Mouse (Mus musculus) MEL (cell line): ENCODE measurements around the gene Txndc17. TPM values are rescaled to one million over a fixed set of nuclear protein-coding genes. Genes with fewer than 3 reads are reported as not detected.

Source experiments
- DNase-seq: peaks from one replicate; pipeline ENCODE4 v3.0.0; 2011; ENCODE audit warnings: low read depth, low spot score
- H3K27ac ChIP-seq: 2 replicates; pipeline ENCODE4 v1.5.1; 2012; ENCODE audit warnings: low read depth, mild to moderate bottlenecking, control low read depth, low read length, moderate library complexity; ENCODE audit not compliant: control insufficient read depth
- H3K27me3 ChIP-seq, 2 experiments: fragments of 150-350 bp in 1 of 2; sonication (generic) in 1 of 2; 2 replicates each; pipeline ENCODE4 v1.6.1; 2012; ENCODE audit warnings: low read length in 2 of 2, mild to moderate bottlenecking in 2 of 2, improper control_type of control experiment in 1 of 2, moderate library complexity in 1 of 2; ENCODE audit not compliant: insufficient read depth in 2 of 2, control insufficient read depth in 1 of 2
- H3K36me3 ChIP-seq, 2 experiments: 2 replicates each; pipeline ENCODE4 v1.6.1; 2012 to 2014; ENCODE audit warnings: low read length in 2 of 2, improper control_type of control experiment in 1 of 2, inconsistent platforms in 1 of 2, mild to moderate bottlenecking in 1 of 2; ENCODE audit not compliant: insufficient read depth in 2 of 2, control insufficient read depth in 1 of 2
- H3K4me1 ChIP-seq, 2 experiments: fragments of 150-350 bp in 1 of 2; sonication (generic) in 1 of 2; 2 replicates each; pipeline ENCODE4 v1.6.1; 2012; ENCODE audit warnings: low read length in 2 of 2, improper control_type of control experiment in 1 of 2, mild to moderate bottlenecking in 1 of 2; ENCODE audit not compliant: insufficient read depth in 2 of 2, control insufficient read depth in 1 of 2
- H3K4me3 ChIP-seq, 2 experiments: fragments of 150-350 bp in 1 of 2; sonication (generic) in 1 of 2; 2 replicates each; pipeline ENCODE4 v1.5.1; 2012; ENCODE audit warnings: low read depth in 2 of 2, low read length in 2 of 2, mild to moderate bottlenecking in 2 of 2, moderate library complexity in 2 of 2, control low read depth in 1 of 2, improper control_type of control experiment in 1 of 2; ENCODE audit not compliant: control insufficient read depth in 1 of 2, insufficient read depth in 1 of 2
- H3K79me2 ChIP-seq: 2 replicates; pipeline ENCODE4 v1.6.1; 2012; ENCODE audit warnings: mild to moderate bottlenecking, low read length, moderate library complexity; ENCODE audit not compliant: control insufficient read depth, poor library complexity, insufficient read depth
- H3K9ac ChIP-seq: 2 replicates; pipeline ENCODE4 v1.6.1; 2012; ENCODE audit warnings: low read depth, mild to moderate bottlenecking, control low read depth, low read length, moderate library complexity; ENCODE audit not compliant: control insufficient read depth, poor library complexity, severe bottlenecking
- H3K9me3 ChIP-seq: fragments of 150-350 bp; sonication (generic); replicated peaks from 2 replicates; pipeline ENCODE4 v1.6.1; 2012; ENCODE audit warnings: mild to moderate bottlenecking, low read length, improper control_type of control experiment, moderate library complexity; ENCODE audit not compliant: insufficient read depth
- CHD1 ChIP-seq: IDR thresholded peaks from 2 replicates; pipeline ENCODE4 v1.6.1; 2012; ENCODE audit warnings: low read depth, mild to moderate bottlenecking, inconsistent platforms, low read length, improper control_type of control experiment
- CHD2 ChIP-seq: IDR thresholded peaks from 2 replicates; pipeline ENCODE4 v1.6.1; 2011; ENCODE audit warnings: low read length, improper control_type of control experiment
- CTCF ChIP-seq, 3 experiments: IDR thresholded peaks in 2 of 3; conservative IDR thresholded peaks in 1 of 3; 2 replicates each; pipeline ENCODE4 v1.5.1; 2011 to 2012; ENCODE audit warnings: low read length in 3 of 3, low read depth in 2 of 3, mild to moderate bottlenecking in 2 of 3, improper control_type of control experiment in 1 of 3, inconsistent platforms in 1 of 3, mixed read lengths in 1 of 3, moderate library complexity in 1 of 3; ENCODE audit not compliant: control insufficient read depth in 1 of 3, insufficient read depth in 1 of 3, poor library complexity in 1 of 3, severe bottlenecking in 1 of 3
- ELF1 ChIP-seq: IDR thresholded peaks from 2 replicates; pipeline ENCODE4 v1.6.1; 2014; ENCODE audit warnings: low read depth, mild to moderate bottlenecking, inconsistent platforms, low read length, improper control_type of control experiment, moderate library complexity
- EP300 ChIP-seq, 2 experiments: IDR thresholded peaks; 2 replicates each; pipeline ENCODE4 v1.6.1; 2011; ENCODE audit warnings: improper control_type of control experiment in 2 of 2, low read length in 2 of 2, low read depth in 1 of 2, mild to moderate bottlenecking in 1 of 2
- GABPA ChIP-seq: IDR thresholded peaks from 2 replicates; pipeline ENCODE4 v1.6.1; 2012; ENCODE audit warnings: low read depth, mild to moderate bottlenecking, inconsistent platforms, low read length, improper control_type of control experiment, moderate library complexity
- GATA1 ChIP-seq: IDR thresholded peaks from 2 replicates; pipeline ENCODE4 v1.6.1; 2011; ENCODE audit warnings: low read depth, low read length, improper control_type of control experiment
- KAT2A ChIP-seq: conservative IDR thresholded peaks from 2 replicates; pipeline ENCODE4 v1.6.1; 2012; ENCODE audit warnings: low read depth, low read length, improper control_type of control experiment, inconsistent platforms
- MAFK ChIP-seq: IDR thresholded peaks from 2 replicates; pipeline ENCODE4 v1.6.1; 2011; ENCODE audit warnings: low read depth, mild to moderate bottlenecking, low read length, improper control_type of control experiment, borderline replicate concordance
- MAX ChIP-seq: IDR thresholded peaks from 2 replicates; pipeline ENCODE4 v1.6.1; 2011; ENCODE audit warnings: low read length, improper control_type of control experiment
- MEF2A ChIP-seq: IDR thresholded peaks from 2 replicates; pipeline ENCODE4 v1.6.1; 2014; ENCODE audit warnings: low read depth, mild to moderate bottlenecking, inconsistent platforms, low read length, improper control_type of control experiment; ENCODE audit not compliant: poor library complexity, insufficient replicate concordance, severe bottlenecking; ENCODE audit errors: extremely low read depth
- MXI1 ChIP-seq: IDR thresholded peaks from 2 replicates; pipeline ENCODE4 v1.6.1; 2011; ENCODE audit warnings: mild to moderate bottlenecking, low read depth, low read length, improper control_type of control experiment
- NELFE ChIP-seq: IDR thresholded peaks from 2 replicates; pipeline ENCODE4 v1.6.1; 2011; ENCODE audit warnings: low read depth, low read length, improper control_type of control experiment
- NRF1 ChIP-seq: IDR thresholded peaks from 2 replicates; pipeline ENCODE4 v1.6.1; 2014; ENCODE audit warnings: low read depth, mild to moderate bottlenecking, inconsistent platforms, low read length, improper control_type of control experiment, moderate library complexity; ENCODE audit not compliant: poor library complexity, insufficient read depth, severe bottlenecking
- POLR2AphosphoS2 ChIP-seq: IDR thresholded peaks from 2 replicates; pipeline ENCODE4 v1.6.1; 2011; ENCODE audit warnings: low read length, improper control_type of control experiment
- SIN3A ChIP-seq: IDR thresholded peaks from 2 replicates; pipeline ENCODE4 v1.6.1; 2012; ENCODE audit warnings: low read length, improper control_type of control experiment, inconsistent platforms
- TBP ChIP-seq: IDR thresholded peaks from 2 replicates; pipeline ENCODE4 v1.8.0; 2011; ENCODE audit warnings: low read depth, low read length, improper control_type of control experiment
- TCF12 ChIP-seq: IDR thresholded peaks from 2 replicates; pipeline ENCODE4 v1.6.1; 2014; ENCODE audit warnings: low read depth, mild to moderate bottlenecking, inconsistent platforms, low read length, improper control_type of control experiment, moderate library complexity
- UBTF ChIP-seq: IDR thresholded peaks from 2 replicates; pipeline ENCODE4 v1.6.1; 2012; ENCODE audit warnings: low read depth, mild to moderate bottlenecking, inconsistent platforms, low read length, improper control_type of control experiment, moderate library complexity, borderline replicate concordance; ENCODE audit not compliant: insufficient read depth
- USF1 ChIP-seq: IDR thresholded peaks from 2 replicates; pipeline ENCODE4 v1.6.1; 2014; ENCODE audit warnings: low read depth, mild to moderate bottlenecking, inconsistent platforms, low read length, improper control_type of control experiment, moderate library complexity
- ZNF384 ChIP-seq: IDR thresholded peaks from 2 replicates; pipeline ENCODE4 v1.6.1; 2012; ENCODE audit warnings: low read depth, mild to moderate bottlenecking, inconsistent platforms, low read length, improper control_type of control experiment
- polyA plus RNA-seq, 2 experiments: library from polyadenylated mRNA; stranded (reverse) in 1 of 2; unstranded in 1 of 2; fragments of >175 nt in 1 of 2; fragments of >200 nt in 1 of 2; gene quantifications; 2 replicates each; pipeline versions ENCODE4 v1.2.1 to v1.2.4; 2012; ENCODE audit warnings: low replicate concordance in 2 of 2, low read depth in 1 of 2; ENCODE audit not compliant: insufficient read length in 2 of 2, insufficient read depth in 1 of 2, missing spikeins in 1 of 2
- total RNA-seq: library from RNA; depleted of rRNA; stranded (reverse); fragments of 300-350 nt; gene quantifications from 2 replicates; pipeline ENCODE4 v1.2.3, GENCODE M21; 2012

The Txndc17 gene
- total and polyA plus RNA-seq, 3 experiments: 194 to 196 TPM; not detected in 1

- no peaks in the 10 kb centered on the region for H3K36me3 ChIP-seq
- peaks cover 15 to 16% of the 10 kb centered on the region in 2 experiments for H3K27me3 ChIP-seq
- no peak overlapping the region for H3K4me3 ChIP-seq
- peaks cover 0 to 5% of the 10 kb centered on the region in 2 experiments; a peak in 2 of 4 replicates for H3K4me1 ChIP-seq
- H3K79me2 ChIP-seq: no peaks in the 10 kb centered on the region
- no peak for DNase-seq
- no peaks in the 10 kb centered on the region for H3K9me3 ChIP-seq
- H3K27ac ChIP-seq: no peak overlapping the region
- TF ChIP-seq MEF2A: no peak
- TF ChIP-seq CTCF (IDR thresholded peaks at IDR 0.05 in 2 of 3, conservative IDR thresholded peaks at IDR 0.05 in 1 of 3; ENCODE audit: control insufficient read depth in 1 of 3, insufficient read depth in 1 of 3, low read depth in 2 of 3, low read length in 3 of 3, poor library complexity in 1 of 3, severe bottlenecking in 1 of 3): no peak
- TF ChIP-seq SIN3A: no peak
- TF ChIP-seq TBP: no peak
- no peak for TF ChIP-seq EP300 (IDR thresholded peaks at IDR 0.05; ENCODE audit: low read depth in 1 of 2, low read length in 2 of 2)
- TF ChIP-seq NELFE: no peak
- TF ChIP-seq ZNF384: no peak
- TF ChIP-seq ELF1: no peak
- no peak for TF ChIP-seq CHD1
- no peak for TF ChIP-seq GATA1
- TF ChIP-seq KAT2A: no peak
- TF ChIP-seq TCF12: no peak
- no peak for TF ChIP-seq USF1
- no peak for TF ChIP-seq MAX
- no peak overlapping the region for H3K9ac ChIP-seq
These were observed 18.9 kb downstream of the Txndc17 start for GRCm38 (mm10) chr11:72226020-72226791.

DNA sequence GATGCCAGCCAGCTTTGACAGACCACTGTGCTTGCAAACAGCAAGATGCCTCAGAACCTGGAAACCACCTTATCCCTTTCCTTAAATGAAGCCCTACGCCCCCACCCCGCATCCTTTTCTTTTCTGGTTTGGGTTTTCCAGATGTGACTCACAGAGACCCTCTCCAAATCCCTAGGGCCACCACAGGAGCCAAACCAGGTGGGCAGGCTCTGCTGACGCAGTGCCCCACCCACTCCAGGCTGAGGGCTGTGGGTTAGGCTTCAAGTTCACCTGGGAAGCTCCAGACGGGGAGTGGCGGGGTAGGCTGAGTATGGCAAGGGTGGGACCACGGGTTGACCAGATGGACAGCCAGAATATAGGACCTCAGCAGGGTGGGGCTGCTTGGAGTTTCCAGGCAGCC lies 19.6 kb downstream of the Txndc17 start:
- Histone ChIP-seq H3K9me3 (no peaks in the 10 kb centered on the region), H3K27ac (no peak overlapping the region), H3K4me3 (no peak overlapping the region), H3K4me1 (peaks cover 0 to 5% of the 10 kb centered on the region in 2 experiments; a peak in 2 of 4 replicates), H3K79me2 (no peaks in the 10 kb centered on the region), H3K27me3 (peaks cover 16 to 18% of the 10 kb centered on the region in 2 experiments), H3K36me3 (no peaks in the 10 kb centered on the region), H3K9ac (no peak overlapping the region)
- no peak for DNase-seq
- no peak for TF ChIP-seq UBTF
- TF ChIP-seq MAFK: no peak
- TF ChIP-seq USF1: no peak
- TF ChIP-seq CHD2: no peak
- TF ChIP-seq ZNF384: no peak
- no peak for TF ChIP-seq NRF1
- TF ChIP-seq SIN3A: no peak
- no peak for TF ChIP-seq MXI1
- TF ChIP-seq GABPA: no peak
- TF ChIP-seq MAX: no peak
- no peak for TF ChIP-seq POLR2AphosphoS2
- TF ChIP-seq MEF2A: no peak
- TF ChIP-seq GATA1: no peak
